Mouse (Mus musculus) intestine, postnatal 0 days (tissue): ENCODE measurements around the gene Fam208a. TPM values are rescaled to one million over a fixed set of nuclear protein-coding genes. Genes with fewer than 3 reads are reported as not detected.

Experiments
- ATAC-seq: fragments of 200-750 bp; cut with Nextera tagmentation; 2 replicates; pipeline ENCODE4 v1.8.0; 2017; ENCODE audit warnings: mild to moderate bottlenecking, moderate TSS enrichment, moderate library complexity
- H3K27ac ChIP-seq: fragments of 300-500 bp; sonication (generic); 2 replicates; pipeline ENCODE4 v1.5.1; 2014; ENCODE audit warnings: mild to moderate bottlenecking, low read depth, low read length, moderate library complexity
- H3K27me3 ChIP-seq: fragments of 300-500 bp; sonication (generic); replicated peaks from 2 replicates; pipeline ENCODE4 v1.6.1; 2014; ENCODE audit warnings: low read length, mixed read lengths; ENCODE audit not compliant: control insufficient read depth, insufficient read depth
- H3K36me3 ChIP-seq: fragments of 300-500 bp; sonication (generic); 2 replicates; pipeline ENCODE4 v1.6.1; 2014; ENCODE audit warnings: mild to moderate bottlenecking, moderate library complexity; ENCODE audit not compliant: control insufficient read depth, insufficient read depth
- H3K4me1 ChIP-seq: fragments of 300-500 bp; sonication (generic); replicated peaks from 2 replicates; pipeline ENCODE4 v1.6.1; 2014; ENCODE audit warnings: antibody characterized with exemption, low read length, mixed read lengths; ENCODE audit not compliant: control insufficient read depth, insufficient read depth
- H3K4me2 ChIP-seq: fragments of 300-500 bp; sonication (generic); replicated peaks from 2 replicates; pipeline ENCODE4 v1.6.1; 2014; ENCODE audit warnings: low read depth, mild to moderate bottlenecking, moderate library complexity
- H3K4me3 ChIP-seq: fragments of 300-500 bp; sonication (generic); 2 replicates; pipeline ENCODE4 v1.5.1; 2014; ENCODE audit warnings: low read depth, low read length
- H3K9ac ChIP-seq: fragments of 300-500 bp; sonication (generic); 2 replicates; pipeline ENCODE4 v1.6.1; 2014; ENCODE audit warnings: mild to moderate bottlenecking, low read depth, low read length
- H3K9me3 ChIP-seq: fragments of 300-500 bp; sonication (generic); 2 replicates; pipeline ENCODE4 v1.6.1; 2016; ENCODE audit warnings: mixed run types; ENCODE audit not compliant: control insufficient read depth
- CTCF ChIP-seq: sonication (generic); IDR thresholded peaks from 2 replicates; pipeline ENCODE4 v1.5.1; 2016; ENCODE audit warnings: low read depth, mild to moderate bottlenecking, control low read depth, antibody characterized with exemption, moderate library complexity
- WGBS: fragments of 180-500 bp; shearing (Covaris S2); extraction: QIAGEN DNeasy Blood & Tissue Kit; methylation state at CpG from one replicate; pipeline ENCODE4 v1.1.7; 2014; 5-methylcytosine and 5-hydroxymethylcytosine counted together
- microRNA-seq: library from miRNA; unstranded; fragments of <30 nt; microRNA quantifications from one replicate; pipeline ENCODE4, GENCODE M21; 2016
- polyA plus RNA-seq: library from polyadenylated mRNA; unstranded; fragments of >200 nt; fragmentation: Nextera tagmentation; extraction: Ambion mirVana; gene quantifications from 2 replicates; pipeline ENCODE4 v1.2.1, GENCODE M21; 2015

The Fam208a gene
- polyA plus RNA-seq, 1 experiment from 2014 or later = 4.9 TPM

GRCm38 (mm10) chr14:27508644-27509301, 80.1 kb downstream of the Fam208a start:
- no peaks in the 10 kb centered on the region for H3K4me1 ChIP-seq
- no peak overlapping the region for H3K27ac ChIP-seq
- H3K9me3 ChIP-seq = no peaks in the 10 kb centered on the region
- H3K9ac ChIP-seq = peak overlapping the region; percentile 60
- peak; percentile 72 for ATAC-seq
- 25% methylated on average over 15 of the region's 15 CpGs for WGBS
- peaks cover 5% of the 10 kb centered on the region; the same call in 1 of the 2 replicates for H3K36me3 ChIP-seq
- TF ChIP-seq CTCF = no peak
- no peaks in the 10 kb centered on the region for H3K27me3 ChIP-seq
- peak overlapping the region; percentile 73 for H3K4me2 ChIP-seq
- H3K4me3 ChIP-seq = peak overlapping the region; percentile 73

- Histone ChIP-seq H3K27ac (no peak overlapping the region), H3K9ac (no peak overlapping the region), H3K4me2 (no peak overlapping the region), H3K4me1 (no peaks in the 10 kb centered on the region; the same call in 1 of the 2 replicates), H3K9me3 (no peaks in the 10 kb centered on the region), H3K27me3 (no peaks in the 10 kb centered on the region), H3K36me3 (no peaks in the 10 kb centered on the region), H3K4me3 (no peak overlapping the region)
- no peak for ATAC-seq
- no peak for TF ChIP-seq CTCF
Measured at GRCm38 (mm10) chr14:27524541-27524940, 95.9 kb downstream of the Fam208a start.

Small RNA genes lying within 50 kb of the gene (microRNA-seq; reads per million reads assigned to microRNA genes)
- not detected for gene Gm23633

Other genes starting within 250 kb of the Fam208a start
- 2.7 and 4.0 TPM in 2 replicates for gene Ccdc66, start 79.6 kb downstream of the Fam208a start, polyA plus RNA-seq
- gene Erc2, start 193.6 kb downstream of the Fam208a start, polyA plus RNA-seq = 3.0 and 3.1 TPM in 2 replicates